Mouse (Mus musculus): ENCODE results near the gene G3bp2.

DNA sequence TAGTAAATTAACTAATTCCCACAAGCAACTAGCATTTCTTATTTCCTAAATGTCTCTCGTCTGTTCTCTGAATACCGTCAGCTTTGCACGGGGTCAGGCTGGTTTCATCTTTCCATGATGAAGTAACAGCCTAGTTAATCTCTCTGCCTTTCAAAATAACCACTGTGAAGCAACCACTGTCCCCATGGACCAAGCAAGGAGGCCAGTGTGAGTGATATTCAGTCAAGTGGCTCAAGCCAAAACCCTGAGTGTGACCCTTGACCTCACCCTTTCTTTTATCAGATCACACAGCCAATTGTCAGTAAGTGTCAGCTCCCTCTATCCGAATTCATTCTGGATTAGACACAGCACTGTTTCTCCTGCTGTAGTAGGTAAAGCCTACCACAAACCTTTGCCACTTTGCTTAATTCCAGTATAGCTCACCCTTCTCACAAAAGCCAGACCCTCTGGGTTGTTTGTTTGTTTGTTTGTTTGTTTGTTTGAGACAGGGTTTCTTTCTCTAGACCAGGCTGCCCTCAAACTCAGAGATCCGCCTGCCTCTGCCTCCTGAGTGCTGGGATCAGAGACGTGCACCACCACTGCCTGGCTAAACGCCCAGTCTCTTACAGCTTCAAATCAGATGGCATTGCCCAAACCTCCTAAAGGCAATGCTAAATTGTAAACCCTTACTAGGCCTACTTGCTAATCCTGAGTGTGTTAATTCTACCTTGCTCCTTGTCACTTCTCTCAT is 2.5 kb upstream of the G3bp2 start:
- TF ChIP-seq CTCF (IDR thresholded peaks at IDR 0.05; ENCODE audit: low read depth) (no peak), EP300 (IDR thresholded peaks at IDR 0.05; ENCODE audit: low read depth) (no peak)
